Mouse (Mus musculus) gastrocnemius, postnatal 4 days (tissue): ENCODE measurements around the gene Gucy2g. TPM values are rescaled to one million over a fixed set of nuclear protein-coding genes. Genes with fewer than 3 reads are reported as not detected.
A peak's percentile ranks its signal among the peaks of the same experiment; 100 is the strongest.
"Not testable (repeated sequence)": the region's sequence is repeated elsewhere in the genome, so short reads cannot be mapped to it uniquely, and the experiment has no call there.

Source experiments
- DNase-seq, 2 experiments: peaks; one replicate each; pipeline ENCODE4 v3.0.0; 2021 to 2022; ENCODE audit warnings: low spot score in 2 of 2, mixed read lengths in 2 of 2
- total RNA-seq, 2 experiments: library from RNA; stranded (reverse); gene quantifications; 2 replicates each; pipeline ENCODE4 v1.2.3; 2021

Gene Gucy2g
- total RNA-seq, 2 experiments from 2014 or later: 0.10 TPM; not detected in 1

GRCm38 (mm10) chr19:55207746-55208538 lies 33.1 kb downstream of the Gucy2g start:
- no peak for DNase-seq

DNA sequence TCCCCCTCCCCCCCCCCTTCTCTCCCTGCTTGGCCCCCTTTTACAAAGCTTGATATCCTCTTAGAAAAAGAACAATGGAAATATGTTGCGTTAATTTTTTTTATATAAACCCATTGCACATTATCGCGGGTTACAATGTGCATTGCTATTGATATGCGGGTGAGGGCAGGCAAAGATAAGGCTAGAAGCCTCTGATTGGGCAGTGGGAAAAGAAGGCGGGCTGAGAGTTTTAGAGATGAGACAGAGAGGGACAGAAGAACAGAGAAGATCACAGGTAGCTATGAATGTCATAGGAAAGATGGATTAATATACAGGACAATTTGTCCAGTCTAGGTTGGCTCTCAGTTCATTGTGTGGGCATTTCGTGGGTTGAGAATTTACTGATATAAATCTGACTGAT lies 33.8 kb downstream of the Gucy2g start:
- DNase-seq: no peak

DNA sequence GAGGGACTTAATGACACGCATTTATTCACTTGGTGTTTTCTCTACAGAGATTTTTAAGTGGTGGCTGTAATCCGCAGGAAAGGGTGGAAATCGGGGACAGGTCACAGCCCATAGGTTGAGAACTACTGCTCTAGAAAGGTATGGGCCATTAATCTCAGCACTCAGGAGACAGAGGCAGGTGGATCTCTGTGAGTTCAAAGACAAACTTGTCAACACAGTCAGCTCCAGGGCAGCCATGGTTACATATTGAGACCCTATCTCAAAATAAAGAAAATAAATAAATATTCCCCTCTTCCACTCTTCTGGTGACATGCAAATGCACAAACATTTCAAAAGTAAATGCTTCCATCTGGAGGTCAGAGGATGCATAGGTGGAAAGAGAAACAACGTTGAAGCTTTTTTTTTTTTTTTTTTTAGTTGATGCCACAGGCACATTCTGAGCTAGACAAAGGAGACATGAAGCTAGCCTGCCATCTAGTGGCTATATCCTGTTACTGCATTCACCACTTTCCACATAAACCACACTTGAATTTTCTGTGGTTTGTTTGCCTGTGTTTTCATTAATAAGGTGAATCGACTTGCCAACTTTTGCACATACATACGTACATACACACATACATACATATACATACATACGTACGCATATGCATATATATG lies 34.4 kb downstream of the Gucy2g start:
- DNase-seq: peak in 1 of 2 experiments; percentile 29

GRCm38 (mm10) chr19:55198303-55198702 lies 42.7 kb downstream of the Gucy2g start:
- DNase-seq: peak; percentile 45 to 64

- DNase-seq: no peak
These were observed 45.5 kb downstream of the Gucy2g start for GRCm38 (mm10) chr19:55195574-55195973.

DNA sequence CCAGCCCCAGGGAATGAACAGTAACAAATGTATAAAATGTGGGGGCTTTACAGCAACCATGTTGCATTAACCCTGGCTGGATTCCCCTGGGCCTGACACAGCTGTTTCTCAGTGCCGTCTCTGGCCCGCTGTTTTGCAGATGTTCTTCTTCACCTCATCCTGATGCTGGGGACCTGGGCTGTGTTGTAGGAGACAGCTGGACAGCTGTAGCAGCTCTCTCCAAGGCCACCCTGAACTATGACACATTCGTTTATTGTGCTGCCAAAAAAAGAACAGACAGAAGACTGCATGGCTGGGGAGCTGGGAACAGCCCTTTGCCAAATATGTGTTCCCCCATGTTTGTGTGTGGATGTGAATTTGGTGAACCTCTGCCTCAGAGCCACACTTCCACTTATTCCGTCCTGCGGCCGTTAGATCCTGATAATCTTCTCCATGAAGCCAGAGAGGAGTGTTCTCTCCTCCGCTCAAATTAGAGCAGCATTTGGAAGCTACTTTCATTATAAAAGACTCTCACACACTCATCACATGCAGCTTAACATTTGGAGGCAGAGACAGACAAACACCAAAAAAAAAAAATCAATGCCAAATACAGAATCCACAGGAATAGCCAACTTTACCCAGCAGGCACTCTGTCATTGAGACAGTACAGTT lies 46.4 kb downstream of the Gucy2g start:
- DNase-seq: peak in 1 of 2 experiments; percentile 40

DNA sequence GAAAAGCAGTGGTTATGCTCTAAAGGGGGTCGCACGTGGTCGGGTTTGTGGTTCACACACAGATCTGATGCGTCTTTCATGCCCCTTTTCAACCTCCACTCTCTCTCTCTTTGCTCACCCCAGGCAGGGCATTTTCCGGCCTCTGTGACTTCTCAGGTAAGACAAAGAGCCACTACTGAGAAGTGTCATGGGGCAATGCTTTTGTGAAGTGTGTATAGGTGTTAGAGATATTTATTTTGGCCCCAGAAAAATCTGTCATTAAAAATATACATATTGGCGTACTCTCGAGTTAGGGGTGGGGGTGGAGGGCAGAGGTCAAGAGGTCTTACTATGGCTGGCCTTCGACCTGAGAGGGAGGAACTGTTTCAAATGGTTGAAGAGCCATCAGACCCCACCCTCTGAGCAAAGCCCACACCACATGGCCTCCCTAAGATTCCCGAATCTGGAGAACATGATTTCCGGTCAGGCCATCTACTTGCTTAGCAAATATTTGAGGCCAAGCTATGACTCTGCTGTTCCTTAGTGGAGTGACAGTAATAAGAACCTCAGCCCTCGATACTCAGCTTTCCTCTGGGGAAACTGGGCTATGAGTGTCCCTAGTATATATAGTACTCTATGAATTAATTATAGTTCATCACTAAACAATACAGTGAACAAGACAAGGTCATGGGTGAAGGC lies 47.2 kb downstream of the Gucy2g start:
- no peak for DNase-seq

DNA sequence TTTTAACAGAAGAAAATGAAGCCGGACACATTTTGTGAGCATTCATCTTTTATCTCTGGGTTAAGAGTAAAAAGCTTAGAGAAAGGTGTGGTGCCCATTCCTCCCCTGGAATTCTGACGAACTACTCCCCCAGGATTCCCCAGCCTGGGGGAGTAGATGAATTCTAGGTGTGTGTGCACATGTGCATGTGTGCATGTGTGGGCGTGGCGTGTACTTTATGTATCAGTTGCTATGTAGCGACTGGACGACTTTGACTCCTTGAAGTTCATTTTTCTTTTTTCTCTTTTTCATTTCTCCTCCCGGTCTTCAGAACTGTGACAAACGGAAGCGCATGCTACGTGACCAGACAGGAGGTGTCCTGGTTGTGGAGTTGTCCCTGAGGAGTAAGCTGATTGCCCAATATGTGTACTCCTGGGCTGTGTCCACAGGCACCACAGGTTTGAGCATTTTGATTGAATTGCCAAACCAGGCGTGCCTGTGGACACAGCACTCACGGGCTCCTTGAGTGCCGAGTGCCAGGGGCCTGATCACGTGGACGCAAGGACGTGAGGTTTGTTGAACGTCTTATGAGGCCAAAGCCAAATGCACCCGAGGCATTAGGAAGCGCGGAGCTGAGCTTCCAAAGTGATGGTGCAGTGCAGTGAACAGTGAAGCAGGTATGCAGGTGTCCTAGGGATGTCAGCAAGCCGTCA lies 48.6 kb downstream of the Gucy2g start:
- DNase-seq: no peak

DNA sequence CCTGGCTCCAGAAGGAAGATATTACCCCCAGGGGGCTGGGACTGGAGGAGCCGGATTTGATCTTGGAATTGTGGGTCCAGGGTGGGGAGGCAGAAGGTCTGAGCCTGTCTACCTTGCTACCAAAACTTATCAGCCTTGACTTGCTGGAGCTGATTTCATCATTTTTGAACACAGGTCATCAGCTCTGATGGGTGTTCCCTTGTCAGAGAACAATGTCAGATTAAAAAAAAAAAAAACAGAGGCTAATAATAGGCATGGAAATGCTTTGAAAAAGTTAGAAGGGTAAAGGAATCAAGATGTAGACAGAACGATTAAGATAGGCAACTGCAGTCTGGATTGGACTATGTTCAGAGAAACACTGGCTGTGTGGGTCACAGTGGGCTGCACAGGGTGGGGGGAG lies 49.4 kb downstream of the Gucy2g start:
- DNase-seq: no peak

GRCm38 (mm10) chr19:55190065-55190464 lies 51.0 kb downstream of the Gucy2g start:
- no peak for DNase-seq

DNA sequence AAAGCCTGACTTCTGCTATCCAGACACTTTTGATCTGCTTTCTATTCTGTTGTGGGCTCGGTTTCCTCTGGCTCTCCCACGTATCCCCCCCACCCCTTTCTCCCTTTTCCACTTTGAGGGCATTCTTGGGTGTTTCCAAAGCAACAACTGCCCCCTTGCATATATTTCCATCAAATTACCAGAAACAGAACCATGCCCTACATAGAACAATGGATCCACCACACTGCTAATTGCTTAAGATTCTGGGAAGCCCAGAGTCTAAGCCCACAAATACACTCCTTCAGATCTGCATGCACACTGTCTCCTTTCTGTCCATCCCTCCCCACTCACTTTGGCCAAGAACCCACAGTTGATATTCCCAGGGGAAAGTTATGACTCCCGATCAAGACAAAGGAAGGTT lies 55.4 kb downstream of the Gucy2g start:
- no peak for DNase-seq

DNA sequence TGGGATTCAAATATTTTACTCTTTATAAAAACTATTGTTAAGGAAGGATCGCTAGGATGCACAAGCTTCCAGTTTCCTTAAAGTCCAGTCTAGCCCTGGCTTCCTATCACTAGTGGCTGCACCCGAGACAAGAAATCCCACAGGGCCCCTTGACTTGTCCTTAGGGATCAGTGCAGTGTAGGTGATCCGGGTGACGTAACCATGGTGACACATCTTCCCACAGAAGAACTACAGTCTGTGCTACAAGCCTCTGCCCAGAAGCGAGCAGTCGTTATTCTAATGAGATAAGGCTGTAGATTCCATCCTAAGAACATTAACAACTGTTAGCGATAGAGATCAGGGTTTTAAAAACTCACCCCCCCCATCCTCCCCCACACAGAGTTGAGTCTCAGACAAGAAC lies 56.0 kb downstream of the Gucy2g start:
- DNase-seq: no peak

DNA sequence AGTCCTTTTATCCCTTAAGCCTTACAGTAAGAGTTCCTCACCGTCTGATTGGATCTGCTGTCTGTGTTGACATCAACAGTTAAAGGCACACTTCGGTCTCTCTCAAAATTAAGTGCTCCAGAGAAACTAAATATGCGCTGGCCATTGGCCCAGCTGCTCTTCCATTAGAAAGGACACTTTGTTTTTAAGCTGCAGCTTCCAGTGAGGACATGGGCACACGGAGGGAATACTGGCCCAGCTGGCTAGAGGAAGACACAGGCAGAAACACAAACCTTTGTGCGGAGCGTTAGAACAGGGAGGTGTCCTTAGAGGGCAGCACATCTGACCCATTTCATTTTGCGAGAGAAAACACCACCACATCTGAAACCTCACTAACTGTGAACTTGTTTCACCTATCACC lies 56.6 kb downstream of the Gucy2g start:
- DNase-seq: no peak

DNA sequence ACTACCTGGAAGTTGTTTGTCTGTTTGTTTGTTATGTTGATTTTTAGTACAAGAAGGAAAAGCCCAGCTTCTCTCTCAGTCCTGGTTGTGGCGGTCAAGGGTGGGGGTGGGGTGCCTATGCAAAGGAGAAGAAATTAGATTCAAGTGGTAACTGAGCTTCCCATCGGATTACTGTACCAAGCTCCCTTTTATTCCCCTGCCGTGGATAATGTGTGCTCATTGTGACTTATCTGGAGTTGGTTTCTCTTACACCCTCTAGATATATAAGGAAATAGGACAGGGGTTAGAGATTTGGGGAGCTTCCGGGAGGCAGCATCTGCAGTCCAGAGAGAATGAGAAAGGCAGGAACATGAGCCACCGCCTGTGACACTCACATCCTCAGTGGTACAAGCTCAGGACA lies 60.6 kb downstream of the Gucy2g start, which contains the start of gene Tectb:
Gene Tectb, plus strand, starts transcription at position 301 of the 400 bp plus-strand sequence.
- DNase-seq: no peak

GRCm38 (mm10) chr19:55177143-55177542 lies 63.9 kb downstream of the Gucy2g start:
- no peak for DNase-seq

- DNase-seq: no peak
These were observed 69.5 kb downstream of the Gucy2g start for GRCm38 (mm10) chr19:55171585-55171984.

- DNase-seq: no peak
These were observed 70.6 kb downstream of the Gucy2g start for GRCm38 (mm10) chr19:55170399-55170798.

- DNase-seq: not testable (repeated sequence)
These were observed 71.8 kb downstream of the Gucy2g start for GRCm38 (mm10) chr19:55169236-55169729.

- DNase-seq: no peak
These were observed 72.7 kb downstream of the Gucy2g start for GRCm38 (mm10) chr19:55168360-55168759.

- no peak for DNase-seq
These were observed 73.3 kb downstream of the Gucy2g start for GRCm38 (mm10) chr19:55167741-55168140.

DNA sequence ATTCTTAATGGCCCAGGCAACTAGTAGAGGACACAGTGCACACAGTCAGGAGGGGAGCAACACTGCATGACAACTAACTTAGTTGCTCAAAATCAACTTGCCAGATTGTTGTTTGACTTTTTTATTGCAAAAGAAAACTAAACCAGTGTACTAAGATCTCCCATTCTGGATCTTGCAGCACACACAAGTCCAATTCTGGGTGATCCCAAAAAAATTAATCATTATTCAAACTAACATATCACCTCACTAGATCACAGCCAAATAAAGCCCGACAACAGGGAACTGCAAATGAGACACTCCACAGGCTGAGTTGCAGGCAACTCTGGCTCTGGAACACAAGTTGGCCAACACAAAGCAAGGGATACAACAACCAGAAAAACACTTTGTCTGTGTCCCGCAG lies 74.3 kb downstream of the Gucy2g start:
- no peak for DNase-seq
